In the genomic region with DNA sequence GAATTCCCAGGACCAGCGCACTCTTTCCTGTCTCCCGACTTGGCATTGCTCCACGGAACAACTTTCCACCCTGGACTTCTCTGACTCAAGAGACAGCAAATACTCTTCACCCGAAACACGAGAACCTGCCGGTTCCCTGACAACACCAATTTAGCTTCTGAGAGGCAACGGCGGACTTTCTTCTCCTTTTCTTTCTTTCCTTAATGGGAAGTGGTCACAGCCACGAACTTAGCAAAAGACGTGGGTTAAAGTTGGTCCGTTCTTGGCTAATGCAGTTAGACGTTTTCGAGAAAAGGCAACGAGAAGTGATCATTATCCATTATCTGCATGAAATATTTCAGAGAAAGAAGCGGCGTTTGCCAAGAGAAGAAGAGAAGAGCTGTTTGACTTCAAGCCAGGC, we compare ENCODE assay signal across 16 mouse cellular contexts.
DNase-seq lines count a peak whose midpoint lies in the region; ATAC-seq and TF ChIP-seq lines count a peak whose summit lies in the region.
"Had no signal": no experiment of that assay in that cellular context is flagged by ENCODE, and none has a peak within 500 bp of the region (broad histone marks: within the 10 kb centered on the region; RNA-seq: fewer than 3 reads in every experiment).

No protein-coding gene starts in this region.

- no peak for TF ChIP-seq POLR2A in testis, adult 2 months (IDR thresholded peaks at IDR 0.05; ENCODE audit: control insufficient read depth, low read depth, low read length)

- peak overlapping the region; percentile 20; the same call in 1 of the 2 replicates for H3K4me2 ChIP-seq in hindbrain, embryonic 15.5 days
- no peak overlapping the region for H3K4me2 ChIP-seq in neural tube, embryonic 13.5 days
- H3K4me2 ChIP-seq: forebrain, embryonic 13.5 days; kidney, embryonic 15.5 days; lung, embryonic 15.5 days; midbrain, embryonic 15.5 days had no signal

- H3K4me1 ChIP-seq in hindbrain, embryonic 15.5 days (replicated peaks) = peaks cover 16% of the 10 kb centered on the region
- H3K4me1 ChIP-seq in hindbrain, embryonic 10.5 days (replicated peaks) = peaks cover 42% of the 10 kb centered on the region
- no peaks in the 10 kb centered on the region; the same call in 1 of the 2 replicates for H3K4me1 ChIP-seq in testis, adult 2 months (ENCODE audit: control insufficient read depth, insufficient read depth, low read length)
- peaks cover 40% of the 10 kb centered on the region for H3K4me1 ChIP-seq in neural tube, embryonic 13.5 days (replicated peaks)

- TF ChIP-seq CTCF in testis, adult 2 months (IDR thresholded peaks at IDR 0.05; ENCODE audit: control insufficient read depth, insufficient read depth, insufficient replicate concordance, low read depth, low read length) = no peak

- no peak overlapping the region for H3K9ac ChIP-seq in hindbrain, embryonic 15.5 days
- no peak overlapping the region for H3K9ac ChIP-seq in neural tube, embryonic 13.5 days
- H3K9ac ChIP-seq: forebrain, embryonic 13.5 days; kidney, embryonic 15.5 days; lung, embryonic 15.5 days; midbrain, embryonic 15.5 days had no signal

- H3K27ac ChIP-seq in hindbrain, embryonic 15.5 days (replicated peaks) = no peak overlapping the region
- H3K27ac ChIP-seq in hindbrain, embryonic 10.5 days = no peak overlapping the region
- H3K27ac ChIP-seq in testis, adult 2 months (ENCODE audit: control insufficient read depth, insufficient read depth, low read depth, low read length) = peak overlapping the region; percentile 7; the same call in 1 of the 2 replicates
- H3K27ac ChIP-seq in neural tube, embryonic 13.5 days (replicated peaks) = peak overlapping the region; percentile 52
- H3K27ac ChIP-seq: forebrain, embryonic 13.5 days; kidney, embryonic 15.5 days; lung, embryonic 15.5 days; midbrain, embryonic 15.5 days had no signal

- H3K4me3 ChIP-seq in hindbrain, embryonic 15.5 days = no peak overlapping the region
- no peak overlapping the region for H3K4me3 ChIP-seq in hindbrain, embryonic 10.5 days
- no peak overlapping the region for H3K4me3 ChIP-seq in testis, adult 2 months (ENCODE audit: control insufficient read depth, low read depth, low read length)
- H3K4me3 ChIP-seq in neural tube, embryonic 13.5 days = no peak overlapping the region
- H3K4me3 ChIP-seq: forebrain, embryonic 13.5 days; kidney, embryonic 15.5 days; lung, embryonic 15.5 days; midbrain, embryonic 15.5 days had no signal

- H3K27me3 ChIP-seq in hindbrain, embryonic 15.5 days = no peaks in the 10 kb centered on the region
- H3K27me3 ChIP-seq in hindbrain, embryonic 10.5 days (ENCODE audit: insufficient read depth, poor library complexity, severe bottlenecking) = peaks cover 5% of the 10 kb centered on the region; the same call in 1 of the 2 replicates
- H3K27me3 ChIP-seq in testis, adult 2 months (ENCODE audit: control insufficient read depth, insufficient read depth, low read length) = no peaks in the 10 kb centered on the region
- no peaks in the 10 kb centered on the region for H3K27me3 ChIP-seq in neural tube, embryonic 13.5 days
- H3K27me3 ChIP-seq: forebrain, embryonic 13.5 days; kidney, embryonic 15.5 days; lung, embryonic 15.5 days; midbrain, embryonic 15.5 days had no signal

- no peaks in the 10 kb centered on the region for H3K36me3 ChIP-seq in hindbrain, embryonic 15.5 days
- no peaks in the 10 kb centered on the region for H3K36me3 ChIP-seq in hindbrain, embryonic 10.5 days
- H3K36me3 ChIP-seq in testis, adult 2 months (ENCODE audit: control insufficient read depth, insufficient read depth, low read length) = no peaks in the 10 kb centered on the region
- H3K36me3 ChIP-seq in neural tube, embryonic 13.5 days = no peaks in the 10 kb centered on the region
- H3K36me3 ChIP-seq: kidney, embryonic 15.5 days; lung, embryonic 15.5 days; midbrain, embryonic 15.5 days had no signal

- WGBS in hindbrain, embryonic 15.5 days = 61% methylated on average over 16 of the region's 16 CpGs
- WGBS in hindbrain, embryonic 10.5 days = 86% methylated on average over 16 of the region's 16 CpGs
- 69% methylated on average over 16 of the region's 16 CpGs for WGBS in neural tube, embryonic 13.5 days

- no peak for ATAC-seq in hindbrain, embryonic 15.5 days (ENCODE audit: low FRiP score, low read depth)
- ATAC-seq in neural tube, embryonic 13.5 days (ENCODE audit: low read depth) = no peak
- ATAC-seq: forebrain, embryonic 13.5 days; midbrain, embryonic 15.5 days had no signal

- intact Hi-C loops in left cerebral cortex, postnatal 36 days (cut with DNase I) = no loop called here

- H3K9me3 ChIP-seq in hindbrain, embryonic 15.5 days = no peaks in the 10 kb centered on the region
- H3K9me3 ChIP-seq in hindbrain, embryonic 10.5 days = no peaks in the 10 kb centered on the region
- H3K9me3 ChIP-seq in neural tube, embryonic 13.5 days = no peaks in the 10 kb centered on the region
- H3K9me3 ChIP-seq: forebrain, embryonic 13.5 days; kidney, embryonic 15.5 days; lung, embryonic 15.5 days; midbrain, embryonic 15.5 days had no signal

- no peak for DNase-seq in hindbrain, embryonic 10.5 days (ENCODE audit: low spot score)
- no peak for DNase-seq in testis, postnatal 14 days (ENCODE audit: low spot score)
- no peak for DNase-seq in frontal cortex, postnatal 10 days (ENCODE audit: low spot score in 2 of 2)
- no peak for DNase-seq in left cerebral cortex, postnatal 36 days (ENCODE audit: low spot score in 2 of 2)
- DNase-seq: adrenal gland, postnatal 25 days; cerebellum, adult 9-10 months; gastrocnemius, postnatal 36 days; left cerebral cortex, postnatal 4 days; right cerebral cortex, postnatal 14 days had no signal

Comparison
In these comparisons a context has a peak if more than half of its experiments do, and no peak if none do; other contexts are left out.
1. H3K27ac ChIP-seq: peak in testis, adult 2 months (single experiment) and neural tube, embryonic 13.5 days (single experiment); none in hindbrain, embryonic 15.5 days (single experiment) and hindbrain, embryonic 10.5 days (single experiment).